Mouse (Mus musculus) ES-E14 (cell line): ENCODE measurements around the gene Ndrg3.

Experiments used
- CHD2 ChIP-seq: IDR thresholded peaks from 2 replicates; pipeline ENCODE4 v1.6.1; 2014; ENCODE audit warnings: mild to moderate bottlenecking, low read depth, low read length, inconsistent platforms
- ZC3H11A ChIP-seq: IDR thresholded peaks from 2 replicates; pipeline ENCODE4 v1.6.1; 2012; ENCODE audit warnings: low read depth, mild to moderate bottlenecking, inconsistent platforms, low read length, borderline replicate concordance
- ZNF384 ChIP-seq: IDR thresholded peaks from 2 replicates; pipeline ENCODE4 v1.6.1; 2012; ENCODE audit warnings: low read depth, low read length, inconsistent platforms

GRCm38 (mm10) chr2:156957035-156957434, 34.8 kb downstream of the Ndrg3 start:
- TF ChIP-seq ZC3H11A (no peak), ZNF384 (no peak), CHD2 (no peak)
